Mouse (Mus musculus) olfactory bulb, adult 2 months (tissue): ENCODE measurements around the gene Cpne1.

ENCODE experiments used
- CTCF ChIP-seq: fragments of 200-500 bp; IDR thresholded peaks from 2 replicates; pipeline ENCODE4 v1.5.1; 2012; ENCODE audit warnings: low read depth, mild to moderate bottlenecking, low read length, moderate library complexity; ENCODE audit not compliant: insufficient read depth
- POLR2A ChIP-seq: fragments of 200-500 bp; IDR thresholded peaks from 2 replicates; pipeline ENCODE4 v1.6.1; 2012; ENCODE audit warnings: mild to moderate bottlenecking, low read depth, low read length, moderate library complexity; ENCODE audit not compliant: insufficient read depth

DNA sequence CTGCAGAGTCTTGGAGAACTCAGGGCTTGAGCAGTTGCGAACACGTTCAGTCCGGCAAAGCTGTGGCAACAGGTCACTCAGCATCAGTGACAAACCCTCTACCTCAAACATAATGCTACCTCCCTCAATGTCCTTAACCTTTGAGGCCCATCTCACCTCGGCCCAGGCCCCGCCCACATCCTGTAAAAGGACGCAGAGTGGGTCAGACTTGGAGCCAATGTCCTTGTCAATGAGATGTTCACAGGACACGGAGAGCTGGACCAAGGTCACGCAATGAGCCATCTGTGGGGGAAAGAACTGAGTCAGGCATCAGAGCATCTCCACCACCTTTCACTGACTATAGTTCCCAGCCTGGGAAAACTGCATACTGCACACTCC is 32.6 kb downstream of the Cpne1 start:
- no peak for TF ChIP-seq POLR2A
- no peak for TF ChIP-seq CTCF
